Mouse (Mus musculus): ENCODE measurements around the gene Itgb1bp2.

The Itgb1bp2 gene

GRCm38 (mm10) chrX:101448886-101449475 is at the start of gene Itgb1bp2:
Itgb1bp2 (plus strand) TSS chrX:101449088.
- peak; percentile 5 to 11 for DNase-seq

GRCm38 (mm10) chrX:101418946-101419724 is 29.8 kb upstream of the Itgb1bp2 start:
- peak; percentile 31 to 63 for DNase-seq

- peak; percentile 86 to 89 for DNase-seq
Measured at GRCm38 (mm10) chrX:101419725-101420699, 28.9 kb upstream of the Itgb1bp2 start.

- DNase-seq: peak in 1 of 2 experiments; percentile 17
Measured at GRCm38 (mm10) chrX:101420700-101421095, 28.2 kb upstream of the Itgb1bp2 start, which contains the start of gene Zmym3. Zmym3 (minus strand) TSS chrX:101420849.

GRCm38 (mm10) chrX:101423462-101423861 is 25.4 kb upstream of the Itgb1bp2 start:
- no peak for DNase-seq

- DNase-seq: peak in 1 of 2 experiments; percentile 34
Measured at GRCm38 (mm10) chrX:101427774-101428173, 21.1 kb upstream of the Itgb1bp2 start.

- DNase-seq: no peak
Measured at GRCm38 (mm10) chrX:101428785-101429141, 20.1 kb upstream of the Itgb1bp2 start.

GRCm38 (mm10) chrX:101429142-101429949 is 19.5 kb upstream of the Itgb1bp2 start, which contains the start of gene Nono:
Nono (plus strand) TSS chrX:101429318.
- DNase-seq: peak; percentile 87 to 90

GRCm38 (mm10) chrX:101429976-101430375 is 18.9 kb upstream of the Itgb1bp2 start:
- DNase-seq: peak in 1 of 2 experiments; percentile 7

- no peak for DNase-seq
Measured at GRCm38 (mm10) chrX:101451147-101451546, 2.3 kb downstream of the Itgb1bp2 start.

GRCm38 (mm10) chrX:101451591-101451990 is 2.7 kb downstream of the Itgb1bp2 start:
- DNase-seq: no peak

- no peak for DNase-seq
Measured at GRCm38 (mm10) chrX:101472202-101472601, 23.3 kb downstream of the Itgb1bp2 start.

GRCm38 (mm10) chrX:101481604-101482350 is 32.9 kb downstream of the Itgb1bp2 start:
- no peak for DNase-seq

- DNase-seq: peak; percentile 5 to 14
Measured at GRCm38 (mm10) chrX:101486487-101487152, 37.7 kb downstream of the Itgb1bp2 start.
